Mouse (Mus musculus) urinary bladder, postnatal 4 days (tissue): ENCODE data around the gene Jund.
A peak's percentile ranks its signal among the peaks of the same experiment; 100 is the strongest.

Experiments
- DNase-seq, 2 experiments: peaks; one replicate each; pipeline ENCODE4 v3.0.0; 2021 to 2022; ENCODE audit warnings: low spot score in 2 of 2

Gene Jund

GRCm38 (mm10) chr8:70699834-70700554 is 1.2 kb downstream of the Jund start:
- DNase-seq, result peak; percentile 79 to 80

DNA sequence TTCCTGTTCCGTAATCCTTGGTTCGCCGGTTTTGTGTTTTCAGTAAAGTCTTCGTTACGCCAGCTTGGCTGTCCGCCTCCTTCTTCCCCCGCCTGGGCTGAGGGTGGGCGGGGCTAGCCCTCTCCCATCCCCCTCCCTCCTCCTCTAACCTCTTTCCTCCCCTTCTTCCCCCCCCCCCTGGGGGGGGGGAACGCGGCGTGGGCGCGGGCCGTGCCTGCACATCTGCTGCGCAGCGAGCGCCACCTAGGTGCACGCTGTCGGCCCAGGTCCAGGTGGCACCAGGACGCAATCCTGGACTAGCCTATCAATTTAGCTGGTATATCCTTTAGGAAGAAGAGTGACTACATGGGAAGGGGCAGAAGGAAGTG is 1.8 kb downstream of the Jund start:
- peak; percentile 87 to 90 for DNase-seq

GRCm38 (mm10) chr8:70701048-70701981 is 2.6 kb downstream of the Jund start:
- no peak for DNase-seq

DNA sequence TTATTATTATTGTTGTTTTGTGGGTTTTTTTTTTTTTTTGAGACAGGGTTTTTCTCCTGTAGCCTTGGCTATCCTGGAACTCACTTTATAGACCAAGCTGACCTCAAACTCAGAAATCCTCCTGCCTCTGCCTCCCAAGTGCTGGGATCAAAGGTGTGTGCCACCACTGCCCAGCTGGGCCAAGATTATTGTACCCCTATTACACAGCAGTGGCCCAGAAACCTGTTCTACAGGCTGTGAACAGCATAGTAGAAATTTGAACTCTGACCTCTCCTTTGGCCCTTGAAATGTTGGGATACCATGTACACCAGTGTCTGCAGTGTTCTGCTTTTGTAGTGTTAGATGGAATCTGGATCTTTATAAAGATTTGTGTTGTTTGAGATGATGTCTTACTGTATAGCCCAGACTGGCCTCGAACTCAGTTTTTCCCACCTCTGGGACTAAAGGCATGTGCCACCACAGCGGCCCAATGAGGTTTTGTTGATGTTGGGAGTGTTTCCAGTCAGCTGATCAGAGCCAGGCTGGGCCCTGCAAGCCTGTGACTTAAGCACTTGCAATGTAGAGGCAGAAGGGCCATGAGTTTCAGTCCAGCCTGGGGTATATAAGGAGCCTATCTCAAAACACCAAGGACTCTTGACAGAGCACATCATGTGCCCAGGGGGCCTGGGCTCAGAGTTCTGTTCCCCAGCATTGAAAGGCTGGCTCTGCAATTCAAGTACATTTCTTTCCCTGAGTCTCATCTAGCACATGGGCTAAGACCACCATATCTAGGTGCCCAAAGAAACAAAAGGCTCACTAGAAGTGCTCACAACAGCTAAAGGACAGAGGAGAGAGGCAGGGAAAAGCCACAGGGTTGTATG is 3.5 kb downstream of the Jund start:
- DNase-seq, result no peak

GRCm38 (mm10) chr8:70702842-70703182 is 4.1 kb downstream of the Jund start:
- peak in 1 of 2 experiments; percentile 70 for DNase-seq

GRCm38 (mm10) chr8:70703287-70703686 is 4.5 kb downstream of the Jund start, which contains the start of gene Iqcn:
TSS of gene Iqcn (plus strand) at chr8:70703457.
- DNase-seq, result no peak

GRCm38 (mm10) chr8:70708281-70708680 is 9.5 kb downstream of the Jund start:
- DNase-seq, result no peak

- no peak for DNase-seq
Observed at GRCm38 (mm10) chr8:70709794-70710193, 11.0 kb downstream of the Jund start.

DNA sequence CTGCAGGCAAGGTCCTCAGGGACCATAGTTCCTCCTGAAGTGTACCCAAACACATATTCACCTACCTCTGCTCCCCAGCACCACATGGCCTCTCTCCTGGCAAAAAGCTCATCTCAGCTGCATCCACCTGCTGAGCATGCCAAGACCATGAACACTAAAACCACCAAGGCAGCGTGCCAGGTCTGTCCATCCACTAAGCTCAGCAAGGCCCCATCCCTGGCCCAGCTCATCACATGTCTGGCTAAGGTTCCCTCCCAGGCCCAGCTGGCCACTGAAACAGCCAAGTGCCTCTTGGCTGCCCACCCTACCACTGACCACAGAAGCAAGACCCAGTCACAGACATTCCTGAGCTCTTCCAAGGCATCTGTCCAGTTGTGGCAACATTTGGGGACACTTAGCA is 11.5 kb downstream of the Jund start:
- DNase-seq, result no peak

DNA sequence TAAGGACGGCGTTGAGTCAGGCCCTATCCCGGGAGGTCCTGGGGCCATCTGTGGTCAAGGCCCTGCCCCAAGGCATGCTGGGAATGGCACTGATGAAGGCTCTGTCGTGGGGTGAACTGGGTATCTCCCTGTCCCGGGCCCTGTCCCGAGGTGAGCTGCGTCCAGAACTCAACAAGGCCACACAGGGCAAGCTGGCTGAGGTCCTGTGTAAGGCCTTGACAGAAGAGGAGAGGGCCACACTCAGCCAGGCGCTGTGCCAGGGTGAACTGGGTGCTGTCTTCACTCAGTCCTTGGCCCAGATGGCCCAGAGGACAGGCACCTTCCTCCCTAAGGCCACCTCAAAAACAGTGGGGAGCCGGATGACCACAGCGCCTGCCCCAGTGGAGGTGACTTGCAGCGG is 12.3 kb downstream of the Jund start:
- DNase-seq, result no peak

GRCm38 (mm10) chr8:70713991-70714390 is 15.2 kb downstream of the Jund start:
- no peak for DNase-seq

DNA sequence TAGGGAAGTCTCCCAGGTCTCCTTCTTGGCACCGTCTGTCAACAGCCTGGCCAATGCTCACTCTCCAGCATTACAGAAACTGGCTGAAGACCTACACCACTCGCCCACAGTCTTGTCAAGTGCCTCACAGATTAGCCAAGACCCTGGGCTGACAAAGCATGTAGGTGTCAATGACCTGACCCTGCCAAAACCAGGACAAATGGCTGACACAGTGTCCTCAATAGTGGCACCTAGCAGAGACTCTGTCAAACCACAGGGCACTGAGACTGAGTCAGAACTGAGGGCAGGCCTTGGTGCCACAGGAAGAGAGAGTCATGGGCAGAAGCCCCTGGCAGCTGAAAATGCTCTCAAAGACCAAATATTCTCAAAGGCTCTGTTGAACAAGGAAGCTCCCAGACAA is 16.3 kb downstream of the Jund start:
- no peak for DNase-seq

DNA sequence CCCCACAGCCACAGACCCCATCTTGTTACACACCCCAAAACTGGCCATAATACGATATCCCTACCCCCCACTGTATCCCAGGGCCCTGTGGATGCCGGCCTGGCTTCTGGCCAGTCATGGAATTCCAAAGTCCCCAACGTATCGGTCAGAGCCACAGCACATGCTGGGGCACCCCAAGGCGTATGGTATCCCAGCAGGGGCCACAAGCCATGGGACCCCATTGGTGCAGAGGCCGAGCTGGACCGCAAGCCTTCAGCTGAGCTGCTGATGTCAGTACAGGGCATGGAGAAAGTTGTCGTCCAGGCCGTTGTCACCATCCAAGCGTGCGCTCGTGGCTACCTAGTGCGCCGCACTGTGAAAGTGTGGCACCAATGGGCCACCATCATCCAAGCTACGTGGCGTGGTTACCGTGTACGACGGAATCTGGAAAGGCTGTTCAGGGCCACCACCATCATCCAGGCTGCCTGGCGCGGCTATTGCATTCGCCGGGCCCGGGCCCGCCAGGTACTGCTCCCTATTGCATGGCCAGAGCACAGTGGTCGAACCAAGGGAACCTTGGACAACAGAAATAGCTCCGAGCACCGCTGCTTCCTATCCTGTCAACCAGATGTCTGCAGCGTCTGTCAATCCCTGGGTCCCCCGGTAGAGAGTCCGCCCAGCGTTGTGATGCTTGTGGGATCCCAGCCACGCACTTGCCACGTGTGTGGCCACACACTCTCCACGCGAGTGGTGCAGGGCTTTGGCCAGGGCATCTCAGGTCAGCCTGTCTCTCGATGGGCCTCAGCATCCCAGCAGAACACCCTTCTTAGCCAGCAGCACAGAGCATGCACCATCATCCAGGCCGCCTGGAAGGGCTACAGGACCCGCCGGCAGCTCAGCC is 18.0 kb downstream of the Jund start:
- DNase-seq, result no peak

DNA sequence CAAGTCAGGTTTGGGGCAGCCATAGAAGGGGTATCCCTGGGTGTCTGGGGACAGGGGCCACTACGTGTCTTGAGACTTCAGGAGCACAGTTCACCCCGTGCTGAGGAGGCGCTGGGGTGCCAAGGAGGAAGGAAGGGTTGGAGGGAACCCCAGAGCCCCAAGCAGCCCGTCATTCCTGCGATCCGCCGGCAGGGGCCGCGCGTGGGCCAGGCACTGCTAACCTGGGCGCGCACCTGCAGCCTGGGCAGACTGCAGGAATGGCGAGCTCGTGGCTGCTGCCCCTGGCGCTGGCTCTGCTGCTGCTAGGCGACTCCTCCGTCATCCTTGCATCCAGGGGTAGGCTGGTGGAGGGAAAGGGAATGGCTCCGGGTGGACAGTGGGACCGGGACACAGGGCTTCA is 19.5 kb downstream of the Jund start, which contains the start of gene Gm3336:
Gene Gm3336 (plus strand): TSS at position 247 of the 400 bp plus-strand sequence.
- no peak for DNase-seq

DNA sequence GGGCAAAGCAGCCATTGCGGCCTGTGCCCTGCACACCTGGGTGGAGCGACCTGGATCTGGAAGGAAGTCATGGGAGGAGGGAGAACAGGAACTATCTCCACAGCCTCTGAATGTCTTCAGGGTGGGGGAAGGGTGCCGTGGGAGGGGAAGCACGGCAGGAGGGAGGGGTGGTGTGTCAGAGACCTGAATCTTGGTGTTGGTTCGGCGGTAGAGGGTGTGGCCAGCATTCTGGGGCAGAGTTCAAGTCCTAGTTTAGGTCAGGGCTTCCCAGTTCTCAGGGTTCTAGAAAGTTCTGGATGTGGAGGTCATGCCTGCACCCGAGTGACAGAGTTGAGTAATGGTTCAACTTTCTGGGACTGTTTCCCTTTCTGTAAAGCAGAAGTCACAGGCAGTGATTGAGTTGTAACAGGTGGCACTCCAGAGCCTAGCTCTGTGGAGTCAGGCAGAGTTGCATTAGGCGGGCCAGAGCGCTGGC is 21.1 kb downstream of the Jund start:
- no peak for DNase-seq

DNA sequence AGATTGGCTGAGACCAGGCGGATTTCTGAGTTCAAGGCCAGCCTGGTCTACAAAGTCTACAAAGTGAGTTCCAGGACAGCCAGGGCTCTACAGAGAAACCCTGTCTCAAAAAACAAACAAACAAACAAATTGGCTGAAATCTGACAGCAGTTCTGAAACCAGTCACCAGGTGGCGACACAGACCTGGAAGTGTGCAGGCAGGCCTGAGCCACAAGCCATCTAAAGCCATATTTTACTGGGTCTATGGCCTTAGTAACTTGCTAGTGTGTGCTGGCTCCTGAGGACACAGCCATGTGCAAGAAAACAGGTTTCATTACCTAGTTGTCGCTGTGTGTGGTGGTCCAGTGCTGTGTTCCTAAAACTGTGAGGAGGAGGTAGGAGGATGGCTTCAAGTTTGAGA is 22.0 kb downstream of the Jund start:
- DNase-seq, result peak in 1 of 2 experiments; percentile 55

- DNase-seq, result no peak
Observed at GRCm38 (mm10) chr8:70721601-70722000, 22.9 kb downstream of the Jund start.

GRCm38 (mm10) chr8:70723486-70724210 is 24.9 kb downstream of the Jund start, which contains the start of gene Pde4c:
TSS of gene Pde4c (plus strand) at chr8:70723720.
- no peak for DNase-seq

DNA sequence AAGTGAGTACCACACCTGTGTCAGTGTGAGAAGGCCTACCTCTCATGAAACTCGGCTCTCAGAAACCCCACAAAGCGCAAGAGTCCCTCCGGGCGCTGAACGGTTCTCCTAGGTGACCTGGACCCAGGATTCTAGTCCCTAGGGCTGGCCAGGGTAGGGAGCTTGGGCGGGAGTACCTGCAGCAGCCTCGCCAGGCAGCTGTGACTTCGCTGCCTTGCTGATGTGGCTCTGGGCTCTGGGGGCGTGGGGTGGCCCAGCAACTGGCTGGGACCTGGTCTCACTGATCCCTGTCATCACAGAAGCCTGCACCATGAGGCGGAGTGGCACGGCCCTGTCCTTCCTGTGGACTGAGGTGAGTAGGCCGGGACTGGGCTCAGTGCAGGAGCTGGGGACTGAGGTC is 25.5 kb downstream of the Jund start:
- no peak for DNase-seq
